Mouse (Mus musculus) hindbrain, embryonic 10.5 days (tissue): ENCODE data around the gene Trpv4. TPM values are rescaled to one million over a fixed set of nuclear protein-coding genes. Genes with fewer than 3 reads are reported as not detected.
A peak's percentile ranks its signal among the peaks of the same experiment; 100 is the strongest.

Source experiments
- DNase-seq: peaks from one replicate; pipeline ENCODE4 v3.0.0-alpha.2; 2017; ENCODE audit warnings: low spot score
- H3K27ac ChIP-seq: fragments of 300-500 bp; sonication (generic); 2 replicates; pipeline ENCODE4 v1.5.1; 2016; ENCODE audit warnings: mild to moderate bottlenecking, moderate library complexity
- H3K27me3 ChIP-seq: fragments of 300-500 bp; sonication (generic); 2 replicates; pipeline ENCODE4 v1.6.1; 2016; ENCODE audit warnings: mild to moderate bottlenecking; ENCODE audit not compliant: poor library complexity, insufficient read depth, severe bottlenecking
- H3K36me3 ChIP-seq: fragments of 300-500 bp; sonication (generic); 2 replicates; pipeline ENCODE4 v1.6.1; 2016; ENCODE audit warnings: mild to moderate bottlenecking, moderate library complexity
- H3K4me1 ChIP-seq: fragments of 300-500 bp; sonication (generic); replicated peaks from 2 replicates; pipeline ENCODE4 v1.6.1; 2016; ENCODE audit warnings: mild to moderate bottlenecking
- H3K4me3 ChIP-seq: fragments of 300-500 bp; sonication (generic); 2 replicates; pipeline ENCODE4 v1.5.1; 2016; ENCODE audit warnings: mild to moderate bottlenecking, moderate library complexity
- H3K9me3 ChIP-seq: fragments of 300-500 bp; sonication (generic); 2 replicates; pipeline ENCODE4 v1.6.1; 2016; ENCODE audit warnings: mild to moderate bottlenecking, moderate library complexity
- WGBS: fragments of 180-500 bp; shearing (Covaris S2); methylation state at CpG from one replicate; pipeline ENCODE4 v1.1.7; 2016; 5-methylcytosine and 5-hydroxymethylcytosine counted together
- polyA plus RNA-seq: library from polyadenylated mRNA; unstranded; fragments of >200 nt; fragmentation: Nextera tagmentation; extraction: Ambion mirVana; gene quantifications from 2 replicates; pipeline ENCODE4 v1.2.1, GENCODE M21; 2016

Trpv4 gene
- polyA plus RNA-seq, 1 experiment from 2014 or later, result 0.64 TPM

- peak overlapping the region; percentile 75 for H3K27ac ChIP-seq
- no peak overlapping the region for H3K4me3 ChIP-seq
- WGBS, result 61% methylated on average over 20 of the region's 20 CpGs
- peaks cover 29% of the 10 kb centered on the region for H3K27me3 ChIP-seq
- H3K36me3 ChIP-seq, result peaks cover 20% of the 10 kb centered on the region
- peaks cover 92% of the 10 kb centered on the region for H3K4me1 ChIP-seq
- DNase-seq, result no peak
- no peaks in the 10 kb centered on the region for H3K9me3 ChIP-seq
These were observed 79.9 kb downstream of the Trpv4 start for GRCm38 (mm10) chr5:114578361-114578760.

GRCm38 (mm10) chr5:114575986-114576605, 82.1 kb downstream of the Trpv4 start:
- no peak overlapping the region for H3K4me3 ChIP-seq
- H3K27ac ChIP-seq, result peak overlapping the region; percentile 71; the same call in 1 of the 2 replicates
- no peaks in the 10 kb centered on the region for H3K9me3 ChIP-seq
- no peak for DNase-seq
- H3K27me3 ChIP-seq, result peaks cover 42% of the 10 kb centered on the region
- WGBS, result 86% methylated on average over 16 of the region's 16 CpGs
- peaks cover 16% of the 10 kb centered on the region for H3K36me3 ChIP-seq
- peaks cover 94% of the 10 kb centered on the region for H3K4me1 ChIP-seq

GRCm38 (mm10) chr5:114575530-114575929, 82.7 kb downstream of the Trpv4 start:
- no peak for DNase-seq
- peaks cover 96% of the 10 kb centered on the region for H3K4me1 ChIP-seq
- peaks cover 16% of the 10 kb centered on the region for H3K36me3 ChIP-seq
- H3K27ac ChIP-seq, result peak overlapping the region; percentile 71
- H3K4me3 ChIP-seq, result no peak overlapping the region
- 82% methylated on average over 7 of the region's 7 CpGs for WGBS
- H3K9me3 ChIP-seq, result no peaks in the 10 kb centered on the region
- H3K27me3 ChIP-seq, result peaks cover 47% of the 10 kb centered on the region

- Histone ChIP-seq H3K27ac (peak overlapping the region; percentile 71), H3K36me3 (peaks cover 12% of the 10 kb centered on the region), H3K27me3 (peaks cover 51% of the 10 kb centered on the region), H3K4me3 (peak overlapping the region; percentile 24; the same call in 1 of the 2 replicates), H3K9me3 (no peaks in the 10 kb centered on the region), H3K4me1 (peaks cover 97% of the 10 kb centered on the region)
- no peak for DNase-seq
- 60% methylated on average over 11 of the region's 11 CpGs for WGBS
These were observed 83.2 kb downstream of the Trpv4 start for GRCm38 (mm10) chr5:114575010-114575409.

- H3K4me3 ChIP-seq, result 0 out of 2 replicates have a peak overlapping the region, but pooled peaks have one; percentile 24
- H3K27ac ChIP-seq, result peak overlapping the region; percentile 71; the same call in 1 of the 2 replicates
- peaks cover 97% of the 10 kb centered on the region for H3K4me1 ChIP-seq
- H3K9me3 ChIP-seq, result no peaks in the 10 kb centered on the region
- 71% methylated on average over 12 of the region's 12 CpGs for WGBS
- peaks cover 5% of the 10 kb centered on the region; the same call in 1 of the 2 replicates for H3K36me3 ChIP-seq
- peaks cover 61% of the 10 kb centered on the region for H3K27me3 ChIP-seq
- DNase-seq, result no peak
These were observed 84.1 kb downstream of the Trpv4 start for GRCm38 (mm10) chr5:114573920-114574628.

- Histone ChIP-seq H3K27ac (peak overlapping the region; percentile 82), H3K27me3 (peaks cover 64% of the 10 kb centered on the region), H3K9me3 (no peaks in the 10 kb centered on the region), H3K4me3 (peak overlapping the region; percentile 84), H3K36me3 (peaks cover 5% of the 10 kb centered on the region; the same call in 1 of the 2 replicates), H3K4me1 (peaks cover 99% of the 10 kb centered on the region)
- 9% methylated on average over 2 of the region's 2 CpGs for WGBS
- peak; percentile 56 for DNase-seq
These were observed 85.2 kb downstream of the Trpv4 start for GRCm38 (mm10) chr5:114572997-114573396.

Other genes with a start within 250 kb of the Trpv4 start
- gene Mmab, start 214.4 kb downstream of the Trpv4 start, polyA plus RNA-seq, result 30.1 TPM in 2 replicates
- gene Mvk, start 214.2 kb downstream of the Trpv4 start, polyA plus RNA-seq, result 60.9 and 66.6 TPM in 2 replicates
- gene Fam222a, start 90.4 kb downstream of the Trpv4 start, polyA plus RNA-seq, result 3.9 and 6.5 TPM in 2 replicates
- 80.4 and 90.3 TPM in 2 replicates for gene Gltp, start 32.6 kb upstream of the Trpv4 start, polyA plus RNA-seq
- 17.9 and 20.8 TPM in 2 replicates for gene Tchp, start 49.3 kb upstream of the Trpv4 start, polyA plus RNA-seq
- 59.7 and 74.1 TPM in 2 replicates for gene Ankrd13a, start 116.3 kb upstream of the Trpv4 start, polyA plus RNA-seq
- gene Git2, start 117.1 kb upstream of the Trpv4 start, polyA plus RNA-seq, result 39.3 and 39.7 TPM in 2 replicates
- gene 1500011B03Rik, start 165.0 kb upstream of the Trpv4 start, polyA plus RNA-seq, result 126 and 159 TPM in 2 replicates
- not detected in 2 replicates for gene 4930519G04Rik, start 195.2 kb upstream of the Trpv4 start, polyA plus RNA-seq
- 0.26 and 0.33 TPM in 2 replicates for gene Gm9936, start 200.3 kb upstream of the Trpv4 start, polyA plus RNA-seq
- 0.70 and 1.2 TPM in 2 replicates for gene Oasl2, start 238.5 kb upstream of the Trpv4 start, polyA plus RNA-seq